Mouse (Mus musculus) thymus, adult 2 months (tissue): ENCODE results near the gene Fut7.

Source experiments
- CTCF ChIP-seq: fragments of 200-500 bp; IDR thresholded peaks from 2 replicates; pipeline ENCODE4 v1.5.1; 2012; ENCODE audit warnings: mild to moderate bottlenecking, control low read depth, low read length, moderate library complexity, borderline replicate concordance; ENCODE audit not compliant: control insufficient read depth, poor library complexity, insufficient read depth; ENCODE audit errors: extremely low read depth
- POLR2A ChIP-seq: fragments of 200-500 bp; IDR thresholded peaks from 2 replicates; pipeline ENCODE4 v1.6.1; 2012; ENCODE audit warnings: mild to moderate bottlenecking, low read length, control low read depth, moderate library complexity; ENCODE audit not compliant: control insufficient read depth, poor library complexity, insufficient read depth; ENCODE audit errors: extremely low read depth

DNA sequence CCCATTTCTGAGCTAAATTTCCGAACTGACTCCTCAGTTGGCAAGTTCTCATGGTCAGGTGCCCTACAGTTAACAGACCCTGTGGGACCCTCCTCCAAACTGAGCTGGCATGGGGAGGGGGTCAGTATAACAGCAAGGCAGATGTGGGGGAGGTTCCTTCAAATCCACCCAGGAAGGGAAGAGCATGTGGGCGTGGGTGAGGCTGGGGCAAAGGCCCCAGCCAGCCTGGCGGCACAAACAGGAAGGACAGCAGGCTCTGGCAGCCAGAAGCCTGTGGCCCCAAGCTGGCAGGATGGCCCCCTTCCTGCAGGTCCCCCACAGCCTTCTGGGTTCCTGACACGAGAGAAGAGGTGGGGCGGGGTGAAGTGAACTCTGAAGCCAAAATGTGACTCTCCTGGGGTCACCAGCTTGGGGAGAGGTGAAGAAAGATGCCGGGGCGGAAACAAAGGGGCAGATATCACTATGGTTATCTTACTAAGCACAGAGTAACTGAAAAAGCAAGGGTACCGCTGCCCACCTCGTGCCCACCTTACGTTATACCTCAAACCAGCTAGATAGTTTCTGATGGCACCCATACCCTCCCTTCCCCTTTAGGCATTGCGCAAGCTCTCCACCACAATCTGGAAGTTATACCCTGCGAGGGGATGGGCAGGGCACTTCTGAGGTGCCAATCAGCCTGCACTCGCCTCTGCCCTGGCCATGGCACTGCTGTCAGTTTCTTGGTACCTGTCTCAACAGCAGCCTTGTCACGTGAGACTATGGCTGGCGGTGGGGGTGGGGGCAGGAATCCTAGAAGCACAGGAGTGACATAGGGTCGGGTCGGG is at the start of gene Fut7:
- no peak for TF ChIP-seq POLR2A
- 0 out of 2 replicates have a peak, but pooled peaks have one; percentile 30 for TF ChIP-seq CTCF
